Mouse (Mus musculus): ENCODE measurements at regions not wholly inside any gene's neighbourhood (a gene's known extent, or its start where the extent isn't known, plus 50 kb on each side); places are given as distances from the start of the nearest gene placed in this dataset.
"Not testable (repeated sequence)": the region's sequence is repeated elsewhere in the genome, so short reads cannot be mapped to it uniquely, and the experiment has no call there.

- DNase-seq (ENCODE audit: low spot score): no peak
Observed at GRCm38 (mm10) chr8:31518903-31519302, 1909.6 kb upstream of the 5930422O12Rik start.

- DNase-seq (ENCODE audit: low spot score): no peak
Observed at GRCm38 (mm10) chr8:31520991-31521448, 1907.5 kb upstream of the 5930422O12Rik start.

GRCm38 (mm10) chr8:31525071-31525470 lies 1903.4 kb upstream of the 5930422O12Rik start:
- no peak for DNase-seq (ENCODE audit: low spot score)

- no peak for DNase-seq (ENCODE audit: low spot score)
Observed at GRCm38 (mm10) chr8:31539251-31539650, 1889.3 kb upstream of the 5930422O12Rik start.

GRCm38 (mm10) chr8:31541646-31542045 lies 1886.9 kb upstream of the 5930422O12Rik start:
- no peak for DNase-seq (ENCODE audit: low spot score)

- DNase-seq (ENCODE audit: low spot score): no peak
Observed at GRCm38 (mm10) chr8:31574136-31574535, 1854.4 kb upstream of the 5930422O12Rik start.

GRCm38 (mm10) chr8:31576129-31576528 lies 1852.4 kb upstream of the 5930422O12Rik start:
- no peak for DNase-seq (ENCODE audit: low spot score)

GRCm38 (mm10) chr8:31584661-31585060 lies 1843.8 kb upstream of the 5930422O12Rik start:
- no peak for DNase-seq (ENCODE audit: low spot score)

- no peak for DNase-seq (ENCODE audit: low spot score)
Observed at GRCm38 (mm10) chr8:31599536-31599935, 1829.0 kb upstream of the 5930422O12Rik start.

GRCm38 (mm10) chr8:31600979-31601378 lies 1827.5 kb upstream of the 5930422O12Rik start:
- DNase-seq (ENCODE audit: low spot score): no peak

GRCm38 (mm10) chr8:31616501-31616900 lies 1812.0 kb upstream of the 5930422O12Rik start:
- no peak for DNase-seq (ENCODE audit: low spot score)

GRCm38 (mm10) chr8:31627708-31628107 lies 1800.8 kb upstream of the 5930422O12Rik start:
- no peak for DNase-seq (ENCODE audit: low spot score)

- no peak for DNase-seq (ENCODE audit: low spot score)
Observed at GRCm38 (mm10) chr8:31628146-31628545, 1800.4 kb upstream of the 5930422O12Rik start.

GRCm38 (mm10) chr8:31638417-31638816 lies 1790.1 kb upstream of the 5930422O12Rik start:
- DNase-seq (ENCODE audit: low spot score): no peak

- DNase-seq (ENCODE audit: low spot score): no peak
Observed at GRCm38 (mm10) chr8:31663717-31664116, 1764.8 kb upstream of the 5930422O12Rik start.

- no peak for DNase-seq (ENCODE audit: low spot score)
Observed at GRCm38 (mm10) chr8:31665485-31665884, 1763.0 kb upstream of the 5930422O12Rik start.

- DNase-seq (ENCODE audit: low spot score): no peak
Observed at GRCm38 (mm10) chr8:31704168-31704567, 1724.3 kb upstream of the 5930422O12Rik start.

GRCm38 (mm10) chr8:31713321-31714076 lies 1715.0 kb upstream of the 5930422O12Rik start:
- DNase-seq (ENCODE audit: low spot score): no peak

- DNase-seq (ENCODE audit: low spot score): no peak
Observed at GRCm38 (mm10) chr8:31714077-31714458, 1714.4 kb upstream of the 5930422O12Rik start.

- DNase-seq (ENCODE audit: low spot score): peak; percentile 82
Observed at GRCm38 (mm10) chr8:31720021-31720420, 1708.5 kb upstream of the 5930422O12Rik start.

- peak; percentile 30 for DNase-seq (ENCODE audit: low spot score)
Observed at GRCm38 (mm10) chr8:31720585-31720984, 1707.9 kb upstream of the 5930422O12Rik start.

- DNase-seq (ENCODE audit: low spot score): peak; percentile 21
Observed at GRCm38 (mm10) chr8:31725430-31725829, 1703.1 kb upstream of the 5930422O12Rik start.

- DNase-seq (ENCODE audit: low spot score): no peak
Observed at GRCm38 (mm10) chr8:31735610-31736009, 1692.9 kb upstream of the 5930422O12Rik start.

GRCm38 (mm10) chr8:31737314-31737713 lies 1691.2 kb upstream of the 5930422O12Rik start:
- DNase-seq (ENCODE audit: low spot score): not testable (repeated sequence)
